Mouse (Mus musculus): ENCODE measurements at regions not wholly inside any gene's neighbourhood (a gene's known extent, or its start where the extent isn't known, plus 50 kb on each side); places are given as distances from the start of the nearest gene placed in this dataset.
"Not testable (repeated sequence)": the region's sequence is repeated elsewhere in the genome, so short reads cannot be mapped to it uniquely, and the experiment has no call there.

- Histone ChIP-seq H3K9ac (replicated peaks; ENCODE audit: low read length) (no peak overlapping the region), H3K36me3 (ENCODE audit: insufficient read depth, low read length) (no peaks in the 10 kb centered on the region), H3K4me3 (ENCODE audit: low read length) (no peak overlapping the region), H3K4me2 (ENCODE audit: low read depth, low read length) (no peak overlapping the region), H3K9me3 (ENCODE audit: low read length) (no peaks in the 10 kb centered on the region), H3K27me3 (ENCODE audit: insufficient read depth, low read length) (no peaks in the 10 kb centered on the region), H3K4me1 (ENCODE audit: insufficient read depth, low read length) (peaks cover 3% of the 10 kb centered on the region; the same call in 1 of the 2 replicates), H3K27ac (no peak overlapping the region)
- ATAC-seq, result 0 out of 2 replicates have a peak, but pooled peaks have one; percentile 29
- WGBS, result 26% methylated on average over 10 of the region's 10 CpGs
- peak; percentile 84 for TF ChIP-seq CTCF (IDR thresholded peaks at IDR 0.05; ENCODE audit: low read depth)
- peak; percentile 80 for DNase-seq (ENCODE audit: low spot score)
Measured at GRCm38 (mm10) chr15:91969378-91969777, 81.6 kb upstream of the Cntn1 start.

- WGBS, result 43% methylated on average over 3 of the region's 3 CpGs
- Histone ChIP-seq H3K27me3 (ENCODE audit: insufficient read depth, low read length) (no peaks in the 10 kb centered on the region), H3K4me2 (ENCODE audit: low read depth, low read length) (no peak overlapping the region), H3K9ac (replicated peaks; ENCODE audit: low read length) (no peak overlapping the region), H3K4me3 (ENCODE audit: low read length) (no peak overlapping the region), H3K36me3 (ENCODE audit: insufficient read depth, low read length) (no peaks in the 10 kb centered on the region), H3K4me1 (ENCODE audit: insufficient read depth, low read length) (peaks cover 3% of the 10 kb centered on the region; the same call in 1 of the 2 replicates), H3K9me3 (ENCODE audit: low read length) (no peaks in the 10 kb centered on the region), H3K27ac (no peak overlapping the region)
- ATAC-seq (no peak), DNase-seq (ENCODE audit: low spot score) (no peak)
- TF ChIP-seq CTCF (IDR thresholded peaks at IDR 0.05; ENCODE audit: low read depth), result no peak
Measured at GRCm38 (mm10) chr15:91971411-91971810, 79.6 kb upstream of the Cntn1 start.

- ATAC-seq (no peak), DNase-seq (ENCODE audit: low spot score) (peak; percentile 34)
- Histone ChIP-seq H3K4me3 (ENCODE audit: low read length) (no peak overlapping the region), H3K4me2 (ENCODE audit: low read depth, low read length) (peak overlapping the region; percentile 0; the same call in 1 of the 2 replicates), H3K27ac (no peak overlapping the region), H3K4me1 (ENCODE audit: insufficient read depth, low read length) (peaks cover 3% of the 10 kb centered on the region; the same call in 1 of the 2 replicates), H3K9me3 (ENCODE audit: low read length) (no peaks in the 10 kb centered on the region), H3K36me3 (ENCODE audit: insufficient read depth, low read length) (no peaks in the 10 kb centered on the region), H3K27me3 (ENCODE audit: insufficient read depth, low read length) (no peaks in the 10 kb centered on the region), H3K9ac (replicated peaks; ENCODE audit: low read length) (no peak overlapping the region)
- no peak for TF ChIP-seq CTCF (IDR thresholded peaks at IDR 0.05; ENCODE audit: low read depth)
- 12% methylated on average over 5 of the region's 5 CpGs for WGBS
Measured at GRCm38 (mm10) chr15:91971846-91972245, 79.1 kb upstream of the Cntn1 start.

- peak; percentile 20 for DNase-seq (ENCODE audit: low spot score)
Measured at GRCm38 (mm10) chr15:91975606-91976005, 75.4 kb upstream of the Cntn1 start.

GRCm38 (mm10) chr15:91983186-91983585 lies 67.8 kb upstream of the Cntn1 start:
- not testable (repeated sequence) for DNase-seq (ENCODE audit: low spot score); H3K9me3 ChIP-seq (ENCODE audit: low read length); H3K4me1 ChIP-seq (ENCODE audit: insufficient read depth, low read length); H3K27me3 ChIP-seq (ENCODE audit: insufficient read depth, low read length); H3K36me3 ChIP-seq (ENCODE audit: insufficient read depth, low read length); H3K4me2 ChIP-seq (ENCODE audit: low read depth, low read length); ATAC-seq; H3K4me3 ChIP-seq (ENCODE audit: low read length); H3K27ac ChIP-seq; H3K9ac ChIP-seq (replicated peaks; ENCODE audit: low read length)
- WGBS, result 99% methylated on average over 15 of the region's 15 CpGs

More at GRCm38 (mm10) chr15:91975606-91976005, 75.4 kb upstream of the Cntn1 start:
- ATAC-seq, result 0 out of 2 replicates have a peak, but pooled peaks have one; percentile 32
- Histone ChIP-seq H3K36me3 (ENCODE audit: insufficient read depth, low read length) (no peaks in the 10 kb centered on the region), H3K4me1 (ENCODE audit: insufficient read depth, low read length) (peaks cover 3% of the 10 kb centered on the region; the same call in 1 of the 2 replicates), H3K27ac (no peak overlapping the region), H3K4me2 (ENCODE audit: low read depth, low read length) (no peak overlapping the region), H3K4me3 (ENCODE audit: low read length) (no peak overlapping the region), H3K9ac (replicated peaks; ENCODE audit: low read length) (no peak overlapping the region), H3K9me3 (ENCODE audit: low read length) (no peaks in the 10 kb centered on the region), H3K27me3 (ENCODE audit: insufficient read depth, low read length) (no peaks in the 10 kb centered on the region)
- WGBS, result 58% methylated on average over 2 of the region's 2 CpGs
- no peak for TF ChIP-seq CTCF (IDR thresholded peaks at IDR 0.05; ENCODE audit: low read depth)

- TF ChIP-seq CTCF (IDR thresholded peaks at IDR 0.05; ENCODE audit: low read depth), result no peak
- H3K36me3 ChIP-seq (ENCODE audit: insufficient read depth, low read length), result no peaks in the 10 kb centered on the region
- no peak overlapping the region for H3K9ac ChIP-seq (replicated peaks; ENCODE audit: low read length)
- no peak overlapping the region for H3K4me2 ChIP-seq (ENCODE audit: low read depth, low read length)
- WGBS, result 50% methylated on average over 6 of the region's 6 CpGs
- H3K27ac ChIP-seq, result no peak overlapping the region
- DNase-seq (ENCODE audit: low spot score), result peak; percentile 75
- H3K9me3 ChIP-seq (ENCODE audit: low read length), result no peaks in the 10 kb centered on the region
- H3K27me3 ChIP-seq (ENCODE audit: insufficient read depth, low read length), result no peaks in the 10 kb centered on the region
- H3K4me3 ChIP-seq (ENCODE audit: low read length), result no peak overlapping the region
- H3K4me1 ChIP-seq (ENCODE audit: insufficient read depth, low read length), result no peaks in the 10 kb centered on the region
- no peak for ATAC-seq
Measured at GRCm38 (mm10) chr15:92000086-92000485, 50.9 kb upstream of the Cntn1 start.
